Mouse (Mus musculus) G1E (cell line): ENCODE measurements around the gene Nme7.

Source experiments
- CTCF ChIP-seq: IDR thresholded peaks from 2 replicates; pipeline ENCODE4 v1.5.1; 2012; ENCODE audit warnings: low read depth, low read length, inconsistent platforms, mixed read lengths
- GATA1 ChIP-seq: IDR thresholded peaks from 2 replicates; pipeline ENCODE4 v1.6.1; 2012; ENCODE audit warnings: borderline replicate concordance, low read length, inconsistent platforms, mixed read lengths
- GATA2 ChIP-seq: IDR thresholded peaks from 2 replicates; pipeline ENCODE4 v1.6.1; 2012; ENCODE audit warnings: low read depth, low read length, inconsistent platforms, borderline replicate concordance
- POLR2AphosphoS5 ChIP-seq: IDR thresholded peaks from 2 replicates; pipeline ENCODE4 v1.6.1; 2012; ENCODE audit warnings: low read depth, low read length, inconsistent platforms; ENCODE audit not compliant: insufficient replicate concordance
- TAL1 ChIP-seq: conservative IDR thresholded peaks from 2 replicates; pipeline ENCODE4 v1.6.1; 2012; ENCODE audit warnings: low read depth, low read length, inconsistent platforms, mixed read lengths

DNA sequence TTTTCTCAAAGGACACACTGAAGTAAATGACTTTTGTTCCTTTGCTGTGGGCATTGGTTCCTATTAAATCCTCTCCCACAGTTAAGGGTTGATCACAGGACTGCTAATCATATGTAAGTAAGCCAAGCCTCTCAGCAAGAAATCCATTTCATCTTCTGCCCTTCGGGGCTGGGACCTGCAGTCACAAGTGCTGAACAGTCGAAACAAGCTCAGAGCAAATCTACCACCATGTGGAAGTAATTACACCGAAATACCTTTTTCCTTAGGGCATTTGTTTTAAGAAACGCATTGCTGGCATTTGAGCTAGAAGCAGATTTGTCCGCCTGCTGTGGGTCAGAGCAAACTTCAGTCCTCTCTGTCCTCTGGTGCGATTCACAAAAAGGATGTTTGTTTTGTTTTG, 30.3 kb upstream of the Nme7 start:
- TF ChIP-seq CTCF (no peak), GATA1 (no peak), GATA2 (no peak), POLR2AphosphoS5 (no peak), TAL1 (no peak)
